Mouse (Mus musculus) heart, adult 11 months (tissue): ENCODE measurements at regions not wholly inside any gene's neighbourhood (a gene's known extent, or its start where the extent isn't known, plus 50 kb on each side); places are given as distances from the start of the nearest gene placed in this dataset.

Experiments used
- DNase-seq: peaks from one replicate; pipeline ENCODE4 v3.0.0; 2022

DNA sequence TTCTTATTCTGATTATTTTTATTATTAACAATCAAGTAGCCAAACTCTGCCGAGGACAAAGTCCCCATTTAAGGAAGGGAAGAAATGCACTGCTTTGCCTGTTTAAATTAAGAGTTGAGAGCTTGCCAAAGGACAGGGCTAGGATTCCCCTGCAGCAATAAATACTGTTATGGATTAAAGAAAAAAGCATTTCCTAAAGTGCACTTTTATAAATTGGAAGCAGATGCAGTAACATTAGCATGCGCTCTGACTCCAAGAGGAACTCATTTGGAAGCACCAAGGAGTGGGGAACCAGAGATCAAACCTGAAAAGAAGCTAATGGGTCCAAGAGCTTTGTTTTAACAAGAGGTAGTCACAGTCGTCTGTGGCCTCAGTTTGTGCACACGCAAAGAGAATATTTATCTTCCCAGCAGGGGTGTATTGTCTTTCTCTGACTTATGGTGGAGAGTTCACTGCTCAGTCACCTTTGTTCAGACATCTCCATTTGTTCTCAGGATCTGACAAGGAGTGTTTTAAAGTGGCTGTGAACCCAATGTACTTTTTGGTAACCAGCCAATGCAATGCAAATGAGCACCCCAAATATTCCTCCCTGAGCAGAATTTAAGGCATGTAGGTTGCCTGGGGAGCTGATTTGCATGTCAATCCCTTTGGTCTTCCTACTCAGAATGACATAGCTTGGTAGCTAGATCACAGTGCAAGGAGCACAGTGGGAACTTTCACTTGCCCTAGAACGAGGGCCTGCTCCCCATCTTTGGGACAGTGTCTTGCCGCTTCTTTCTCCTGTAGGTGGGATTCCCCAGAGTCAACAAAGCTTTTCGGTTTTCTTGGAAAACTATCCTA, 119.1 kb upstream of the Nbea start:
- no peak for DNase-seq

DNA sequence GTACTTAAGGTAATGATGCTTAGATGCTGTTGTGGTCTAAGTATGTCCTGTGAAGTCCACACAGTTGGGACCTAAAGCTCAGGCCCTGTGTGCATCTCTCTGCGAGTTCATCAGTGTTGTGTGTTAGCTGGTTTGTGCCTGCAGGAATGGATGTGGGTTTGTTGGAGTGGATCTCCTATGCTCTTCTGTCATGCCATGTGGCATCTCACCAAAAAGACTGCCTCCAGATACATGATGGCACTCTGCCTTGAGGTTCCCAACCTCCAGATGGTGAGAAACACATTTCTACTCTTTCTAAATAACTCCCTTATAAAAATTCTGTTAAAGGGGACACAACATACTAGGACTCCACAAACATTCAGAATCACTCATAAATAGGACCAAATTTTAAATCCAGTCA, 117.3 kb upstream of the Nbea start:
- no peak for DNase-seq

DNA sequence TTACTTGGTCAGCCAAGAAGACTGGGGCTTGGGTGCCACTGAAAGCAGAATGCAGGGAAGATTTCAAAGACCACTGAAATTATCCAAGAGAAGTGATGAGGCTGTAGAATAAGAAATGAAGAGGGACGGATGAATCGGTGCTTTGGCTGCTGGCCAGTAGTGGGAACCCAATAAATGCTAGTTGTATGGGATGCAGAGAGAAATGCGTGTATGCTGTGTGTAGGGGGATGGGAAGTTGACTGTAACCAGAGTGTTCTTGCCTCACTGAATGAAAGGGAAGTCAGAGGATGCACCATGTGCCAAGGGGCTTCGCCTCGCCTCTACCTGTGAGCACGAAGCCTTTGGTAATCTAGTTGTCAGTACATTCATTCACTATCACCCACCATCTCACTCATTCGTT, 112.1 kb upstream of the Nbea start:
- DNase-seq = no peak

DNA sequence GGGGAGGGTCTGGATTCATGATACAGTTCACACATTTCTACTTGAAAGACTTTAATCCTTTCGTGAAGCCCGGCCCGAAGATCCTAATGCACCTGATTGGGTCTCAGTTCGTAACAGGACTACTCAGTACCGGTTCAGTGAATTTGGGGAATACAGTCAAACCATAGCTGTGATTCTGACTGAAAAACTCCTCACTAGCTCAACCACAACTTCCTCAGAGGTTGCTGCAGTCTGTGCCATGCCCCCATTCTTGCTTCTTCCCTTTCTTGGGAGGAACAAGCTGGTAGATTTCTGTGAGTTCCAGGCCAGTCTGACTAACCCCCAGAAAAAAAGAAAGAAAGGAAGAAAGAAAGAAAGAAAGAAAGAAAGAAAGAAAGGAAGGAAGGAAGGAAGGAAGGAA, 98.0 kb upstream of the Nbea start:
- DNase-seq = no peak

DNA sequence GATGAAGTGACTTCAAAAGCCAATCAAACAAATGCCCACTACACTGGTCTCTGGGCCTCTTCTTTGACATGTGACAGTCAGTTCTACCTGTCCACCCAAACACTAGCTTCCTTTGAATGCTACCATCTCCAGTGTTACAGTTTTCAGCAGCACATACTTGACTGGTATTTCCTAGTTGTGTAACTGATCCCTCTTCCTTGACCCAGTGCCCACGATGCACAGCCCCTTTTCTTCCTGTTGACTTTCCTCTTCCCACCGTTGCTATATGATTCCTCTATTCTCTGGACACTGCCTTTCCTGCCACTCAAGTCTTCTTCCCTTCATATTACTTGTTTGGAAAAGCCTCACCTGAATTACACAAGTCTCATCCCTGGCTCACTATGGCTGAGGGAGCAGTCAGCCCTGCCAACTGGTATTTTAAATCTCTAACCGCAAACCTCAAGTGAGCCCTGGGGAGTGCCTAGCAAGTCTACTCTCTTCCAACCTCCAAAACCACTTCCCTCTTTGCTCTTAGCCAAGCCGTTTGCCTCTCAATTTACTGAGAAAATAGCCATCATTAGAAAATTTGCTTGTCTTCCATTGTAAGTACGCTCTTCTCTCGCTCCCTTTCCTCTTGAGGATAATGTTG, 96.9 kb upstream of the Nbea start:
- no peak for DNase-seq

DNA sequence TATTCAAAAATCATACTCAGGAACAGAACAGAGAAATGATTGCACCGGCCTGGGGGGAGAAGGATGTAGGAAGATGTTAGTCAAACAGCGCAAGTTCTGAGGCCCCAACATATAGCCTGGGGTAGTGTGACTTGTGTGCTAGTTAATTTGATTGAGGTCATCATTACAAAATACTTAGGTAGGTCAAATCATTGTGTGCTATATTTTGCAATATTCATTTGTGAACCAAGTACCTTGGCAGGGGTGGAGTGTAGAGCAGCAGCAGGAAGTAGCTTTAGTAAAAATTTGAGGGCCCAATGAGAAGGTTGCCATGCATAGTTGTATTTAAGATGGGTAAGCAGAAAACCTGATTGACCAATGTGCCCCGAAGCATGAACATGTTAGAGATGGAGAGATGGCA, 89.1 kb upstream of the Nbea start:
- no peak for DNase-seq

DNA sequence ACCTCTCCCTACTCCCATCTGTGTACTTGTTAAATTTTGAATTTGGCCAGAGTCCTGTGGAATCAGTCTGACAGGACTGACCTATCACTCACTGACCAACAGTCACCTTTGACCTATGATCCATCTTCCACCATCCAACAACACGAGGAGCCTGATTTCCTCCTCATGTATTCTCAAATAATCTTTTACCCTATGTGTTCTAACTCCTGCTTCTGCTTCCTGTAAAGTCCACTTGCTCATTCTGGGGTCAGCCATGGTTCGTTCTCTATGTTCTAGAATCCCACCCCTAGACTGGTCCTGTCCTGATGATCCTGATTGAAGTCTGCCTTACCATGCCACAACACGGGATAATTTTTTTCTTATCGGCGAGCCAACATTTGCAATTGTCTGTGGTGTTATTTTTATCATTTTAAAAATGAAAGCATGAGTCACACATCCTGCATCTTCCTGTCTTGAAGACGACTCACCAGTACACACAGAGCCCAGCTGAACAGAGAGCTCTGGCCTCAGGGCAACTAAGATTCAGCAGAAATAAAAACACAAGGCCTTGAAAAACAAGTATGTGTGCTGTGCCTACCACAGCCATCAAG, 86.8 kb upstream of the Nbea start:
- peak; percentile 91 for DNase-seq

DNA sequence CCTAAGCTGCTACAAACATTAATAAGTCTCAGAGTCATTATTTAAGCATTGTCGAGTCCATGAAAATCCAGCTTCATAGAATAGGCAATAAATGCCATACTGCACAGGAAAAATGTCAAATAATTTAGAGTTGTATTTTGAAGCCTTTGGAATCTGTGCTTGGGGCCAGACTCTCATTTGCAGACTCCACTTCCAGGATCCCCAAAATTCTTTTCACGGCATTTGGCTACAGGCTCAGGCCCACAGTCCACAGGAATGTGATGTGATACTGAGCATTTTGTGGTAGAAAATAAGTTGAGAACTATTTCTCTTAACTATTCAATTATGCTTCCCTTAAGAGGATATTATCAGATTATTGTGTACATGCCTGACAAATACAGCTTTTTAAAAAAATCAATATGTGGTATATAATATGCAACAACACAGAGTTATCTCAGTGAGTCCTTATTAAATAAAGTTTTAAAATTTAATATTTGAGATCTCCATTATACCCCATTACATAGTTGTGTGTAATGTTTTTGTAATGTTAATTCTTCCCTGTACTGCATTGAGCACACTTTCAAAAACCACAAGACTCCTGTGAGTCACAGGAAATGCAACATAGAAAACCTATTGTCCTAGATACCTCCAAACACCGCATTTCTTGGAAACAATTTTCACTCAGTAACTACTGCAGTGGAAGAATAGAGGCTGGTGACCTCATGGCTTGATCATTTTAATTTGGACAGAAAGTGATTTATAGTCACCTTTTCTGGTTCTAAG, 78.5 kb upstream of the Nbea start:
- DNase-seq = no peak

DNA sequence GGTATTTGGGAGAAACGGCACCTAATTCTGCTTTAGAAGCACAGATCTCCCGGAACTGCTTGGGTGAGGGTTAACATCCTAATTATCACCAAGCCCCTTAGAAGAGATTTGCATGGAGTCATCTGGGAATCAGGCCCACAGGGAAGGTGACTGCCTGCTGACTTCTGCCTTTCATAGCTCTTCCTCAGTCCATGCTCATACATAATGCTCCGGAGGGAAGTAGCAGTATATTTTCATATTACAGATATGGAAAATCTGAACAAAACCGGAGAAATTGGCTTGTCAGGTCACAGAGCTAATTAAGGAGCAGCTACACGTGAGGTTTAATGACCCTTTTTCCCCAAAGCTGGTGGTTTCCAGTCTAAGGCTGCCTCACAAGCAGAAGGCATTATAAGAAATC, 72.8 kb upstream of the Nbea start:
- no peak for DNase-seq

DNA sequence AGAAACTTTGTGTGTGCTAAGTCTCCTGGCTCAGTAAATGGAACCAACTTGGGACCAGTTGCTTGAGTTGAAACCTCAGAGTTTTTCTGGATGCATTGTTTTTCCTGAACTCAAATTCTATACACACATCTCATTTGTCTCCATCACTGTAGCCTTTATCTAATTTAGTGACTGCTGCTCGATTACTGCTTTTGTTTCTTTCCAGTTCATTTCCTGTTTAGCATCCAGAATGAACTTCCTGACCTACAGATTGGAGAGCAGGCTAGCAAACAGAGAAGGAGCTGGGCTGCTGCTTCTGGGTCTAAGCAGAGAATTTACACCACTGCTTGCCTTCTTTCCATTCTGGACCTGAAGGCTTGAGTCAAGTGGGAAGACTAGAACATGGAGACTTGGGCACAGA, 60.9 kb upstream of the Nbea start:
- no peak for DNase-seq

DNA sequence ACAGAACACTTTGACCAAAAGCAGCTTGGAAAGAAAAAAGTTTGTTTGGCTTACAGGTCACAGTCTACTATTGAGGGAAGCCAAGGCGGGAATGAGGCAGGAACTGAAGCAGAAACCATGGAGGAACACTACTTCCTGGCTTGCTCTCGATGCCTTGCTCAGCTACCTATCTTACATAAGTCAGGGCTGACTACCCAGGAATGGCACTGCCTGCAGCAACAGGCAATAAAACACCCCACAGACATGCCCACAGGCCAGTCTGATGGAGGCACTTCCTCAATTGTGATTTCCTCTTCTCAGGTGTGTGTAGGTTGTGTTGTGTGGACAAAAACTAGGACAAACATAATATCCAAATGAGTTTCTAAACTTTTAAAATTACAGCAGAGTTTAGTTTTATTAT, 54.7 kb upstream of the Nbea start:
- DNase-seq = peak; percentile 79

DNA sequence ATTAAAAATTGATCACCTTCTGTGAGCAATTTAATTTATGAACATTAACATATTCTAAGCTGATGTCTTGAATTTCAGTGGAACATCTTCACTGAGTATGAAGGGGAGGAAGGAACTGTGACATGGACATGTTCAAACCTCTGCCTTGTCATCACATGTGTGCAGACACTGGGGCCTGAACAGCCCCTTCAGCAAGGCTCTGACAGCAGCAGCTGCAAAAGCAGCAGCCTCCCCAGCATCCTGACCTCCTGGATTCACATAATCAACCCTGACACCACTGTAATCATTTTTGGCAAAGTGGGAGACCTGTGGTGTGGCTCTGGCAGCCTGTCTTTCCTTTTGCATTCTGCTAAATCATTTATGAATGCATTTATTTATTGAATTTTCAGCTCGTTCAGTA, 52.7 kb upstream of the Nbea start:
- peak; percentile 80 for DNase-seq
